Mouse (Mus musculus): ENCODE measurements around the gene Csf2rb2.
A peak's percentile ranks its signal among the peaks of the same experiment; 100 is the strongest.
"Not testable (repeated sequence)": the region's sequence is repeated elsewhere in the genome, so short reads cannot be mapped to it uniquely, and the experiment has no call there.

Csf2rb2 gene

DNA sequence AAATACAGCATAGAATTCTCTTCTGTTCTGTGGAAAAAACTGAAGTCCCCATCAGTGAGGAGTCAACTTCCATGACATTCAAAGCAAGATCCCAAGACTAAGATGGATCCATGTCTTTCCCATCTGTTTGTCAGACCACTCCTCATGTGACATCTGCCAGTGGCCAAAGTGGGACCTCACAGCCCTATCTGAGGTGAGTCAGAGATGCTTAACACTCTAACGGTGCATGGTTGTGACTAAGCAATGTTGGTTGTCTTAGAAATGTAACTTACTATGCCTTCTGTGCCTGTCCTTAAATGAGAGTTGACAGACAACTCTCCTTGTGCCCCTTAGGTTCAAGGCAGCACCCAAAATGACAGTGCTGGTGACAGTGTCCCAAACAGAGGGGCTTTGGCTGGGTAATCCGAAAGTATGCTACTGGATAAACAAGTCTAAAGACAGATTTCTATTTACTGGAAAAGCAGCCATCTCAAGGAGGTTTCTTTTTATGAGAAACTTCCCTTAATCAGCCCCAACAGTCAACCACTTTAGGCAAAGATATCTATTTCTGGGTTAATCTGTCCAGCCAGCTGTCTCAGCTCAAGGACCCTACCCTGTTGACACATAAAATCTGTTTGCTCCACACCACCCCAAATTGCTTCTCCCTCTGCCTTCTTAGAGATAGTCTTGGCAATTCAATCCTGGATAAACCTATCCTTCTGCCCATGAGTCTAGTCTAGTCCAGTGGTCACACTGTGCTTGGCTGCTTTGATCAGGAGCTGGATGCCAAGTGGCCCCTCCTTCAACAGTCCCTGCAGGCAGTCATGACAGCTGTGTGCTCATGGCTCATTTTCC is 13.0 kb upstream of the Csf2rb2 start:
- not testable (repeated sequence) for DNase-seq (ENCODE audit: low spot score in 2 of 2)

DNA sequence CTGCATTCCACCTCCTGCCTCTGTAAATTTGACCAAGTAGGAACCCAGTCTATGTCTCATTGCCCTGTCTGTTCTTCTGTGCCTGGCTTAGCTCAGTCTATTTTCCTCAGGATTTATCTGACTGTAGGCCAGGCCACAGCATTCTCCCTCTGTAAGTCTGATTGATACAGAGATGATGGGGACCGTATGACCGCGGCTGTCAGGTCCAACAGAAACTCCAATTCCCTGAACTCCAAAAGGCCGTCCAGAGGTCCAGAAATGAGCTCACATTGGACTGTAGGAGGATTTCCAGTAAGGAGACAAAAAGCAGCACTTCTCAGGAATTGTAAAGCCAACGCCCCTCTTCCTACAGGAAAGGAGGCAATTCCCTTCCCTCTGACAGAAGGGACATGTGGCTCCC is 8.1 kb upstream of the Csf2rb2 start:
- DNase-seq (ENCODE audit: low spot score in 2 of 2) = not testable (repeated sequence)

DNA sequence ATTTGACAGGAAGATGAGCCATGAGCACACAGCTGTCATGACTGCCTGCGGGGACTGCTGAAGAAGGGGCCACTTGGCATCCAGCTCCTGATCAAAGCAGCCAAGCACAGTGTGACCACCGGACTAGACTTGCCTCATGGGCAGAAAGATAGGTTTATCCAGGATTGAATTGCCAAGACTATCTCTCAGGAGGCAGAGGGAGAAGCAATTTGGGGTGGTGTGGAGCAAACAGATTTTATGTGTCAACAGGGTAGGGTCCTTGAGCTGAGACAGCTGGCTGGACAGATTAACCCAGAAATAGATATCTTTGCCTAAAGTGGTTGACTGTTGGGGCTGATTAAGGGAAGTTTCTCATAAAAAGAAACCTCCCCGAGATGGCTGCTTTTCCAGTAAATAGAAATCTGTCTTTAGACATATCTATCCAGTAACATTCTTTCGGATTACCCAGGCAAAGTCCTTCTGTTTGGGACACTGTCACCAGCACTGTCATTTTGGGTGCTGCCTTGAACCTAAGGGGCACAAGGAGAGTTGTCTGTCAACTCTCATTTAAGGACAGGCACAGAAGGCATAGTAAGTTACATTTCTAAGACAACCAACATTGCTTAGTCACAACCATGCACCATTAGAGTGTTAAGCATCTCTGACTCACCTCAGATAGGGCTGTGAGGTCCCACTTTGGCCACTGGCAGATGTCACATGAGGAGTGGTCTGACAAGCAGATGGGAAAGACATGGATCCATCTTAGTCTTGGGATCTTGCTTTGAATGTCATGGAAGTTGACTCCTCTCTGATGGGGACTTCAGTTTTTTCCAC is 7.1 kb upstream of the Csf2rb2 start:
- DNase-seq (ENCODE audit: low spot score in 2 of 2) = not testable (repeated sequence)

DNA sequence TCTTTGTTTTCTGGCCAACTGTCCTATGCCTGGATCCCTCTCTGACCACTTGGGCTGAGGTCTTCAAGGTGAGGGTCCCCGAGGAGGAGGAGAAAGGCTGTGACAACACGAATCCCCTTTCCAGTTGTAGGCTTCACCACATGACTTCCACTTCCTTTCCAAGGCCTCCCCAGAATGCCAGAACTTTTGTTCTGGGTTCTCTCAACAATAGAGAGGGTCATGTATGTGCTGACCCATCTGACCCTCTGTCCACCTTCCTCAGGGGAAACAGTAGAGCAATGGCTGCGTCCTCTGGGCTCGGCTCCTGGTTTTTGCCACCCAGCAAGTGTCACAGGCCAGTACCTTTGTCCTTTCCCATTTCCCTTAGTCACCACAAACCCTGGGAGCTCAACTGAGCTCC is 5.5 kb upstream of the Csf2rb2 start:
- no peak for DNase-seq (ENCODE audit: low spot score in 2 of 2)

DNA sequence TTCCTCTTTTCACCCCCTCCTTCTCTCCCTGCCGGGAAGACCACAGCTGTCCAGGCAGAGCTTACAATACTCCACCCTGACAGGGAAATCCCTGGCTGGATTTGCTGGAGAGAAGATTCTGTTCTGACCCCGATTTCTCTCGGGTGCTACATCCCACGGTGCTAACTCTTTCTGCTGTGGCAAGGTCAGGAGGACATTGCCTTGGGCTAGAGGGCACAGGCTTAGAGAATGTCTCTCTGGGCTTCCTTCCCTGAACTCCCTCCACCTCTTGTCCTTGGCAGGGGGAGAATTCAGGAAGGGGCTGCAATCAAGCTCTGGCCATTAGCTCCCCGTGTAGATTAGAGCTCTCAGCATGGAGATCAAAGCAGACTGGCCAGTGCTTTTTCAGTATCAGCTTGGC is 4.3 kb upstream of the Csf2rb2 start:
- peak in 1 of 2 experiments; percentile 35 for DNase-seq (ENCODE audit: low spot score in 2 of 2)

DNA sequence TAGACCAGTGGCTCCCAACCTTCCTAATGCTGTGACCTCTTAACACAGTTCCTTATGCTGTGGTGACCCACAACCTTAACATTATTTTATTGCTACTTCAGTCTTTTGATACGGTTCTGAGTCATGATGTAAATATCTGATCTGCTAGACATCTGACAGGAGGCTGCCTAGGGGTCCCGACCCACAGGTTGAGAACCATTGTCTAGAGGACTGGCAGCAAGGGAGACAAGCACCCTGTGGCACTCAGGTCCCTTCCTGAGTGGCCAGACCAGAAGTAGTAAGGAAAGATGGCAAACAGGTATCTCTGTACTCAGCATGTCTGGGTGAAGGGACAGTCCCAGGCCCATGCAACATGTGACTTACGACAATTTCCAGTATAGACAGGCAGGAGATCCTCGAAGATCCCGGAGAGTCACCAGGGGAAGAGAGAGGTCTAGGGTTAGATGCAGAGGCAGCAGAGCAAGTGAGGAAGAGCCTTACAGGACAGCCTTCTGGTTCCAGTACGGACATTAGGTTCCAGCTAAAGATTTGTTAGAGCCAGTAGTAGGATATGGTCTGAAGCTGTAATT is 1.8 kb downstream of the Csf2rb2 start:
- DNase-seq (ENCODE audit: low spot score in 2 of 2) = no peak

DNA sequence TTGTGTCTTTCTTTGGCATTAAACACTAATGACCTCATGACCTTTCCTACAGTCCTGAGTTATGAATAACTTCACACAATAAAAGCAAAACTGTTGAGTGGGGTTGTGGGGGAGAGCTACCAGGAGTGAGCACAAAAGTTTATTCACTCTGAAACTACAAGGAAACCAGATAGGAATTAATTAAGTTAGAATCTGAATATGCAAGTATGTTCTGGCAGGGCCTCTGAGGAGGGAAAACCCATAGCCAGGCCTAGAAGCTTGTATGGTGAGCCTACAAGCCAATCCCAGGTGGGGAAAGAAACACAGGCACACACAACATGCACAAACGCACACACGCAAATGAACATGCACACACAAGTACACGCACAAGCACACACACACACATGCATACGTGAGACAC is 2.8 kb downstream of the Csf2rb2 start:
- no peak for DNase-seq (ENCODE audit: low spot score in 2 of 2)

DNA sequence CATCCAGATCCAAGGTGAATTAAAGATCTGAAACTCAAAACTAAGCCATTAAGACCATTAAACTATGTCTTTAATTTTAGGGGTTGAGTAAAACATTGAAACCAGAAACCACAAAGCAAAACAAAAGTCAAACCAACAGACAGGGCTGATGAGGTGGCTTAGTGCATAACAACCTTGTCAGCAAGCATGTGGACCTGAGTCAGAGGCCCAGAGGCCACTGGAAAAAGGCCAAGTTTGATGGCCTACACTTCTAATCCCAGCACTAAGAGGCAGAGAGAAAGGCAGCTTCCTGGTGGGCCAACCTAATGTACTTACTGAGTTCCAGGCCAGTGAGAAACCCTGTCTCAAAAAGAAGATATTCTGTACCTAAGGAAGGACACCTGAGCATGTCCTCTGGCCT is 4.7 kb downstream of the Csf2rb2 start:
- no peak for DNase-seq (ENCODE audit: low spot score in 2 of 2)

DNA sequence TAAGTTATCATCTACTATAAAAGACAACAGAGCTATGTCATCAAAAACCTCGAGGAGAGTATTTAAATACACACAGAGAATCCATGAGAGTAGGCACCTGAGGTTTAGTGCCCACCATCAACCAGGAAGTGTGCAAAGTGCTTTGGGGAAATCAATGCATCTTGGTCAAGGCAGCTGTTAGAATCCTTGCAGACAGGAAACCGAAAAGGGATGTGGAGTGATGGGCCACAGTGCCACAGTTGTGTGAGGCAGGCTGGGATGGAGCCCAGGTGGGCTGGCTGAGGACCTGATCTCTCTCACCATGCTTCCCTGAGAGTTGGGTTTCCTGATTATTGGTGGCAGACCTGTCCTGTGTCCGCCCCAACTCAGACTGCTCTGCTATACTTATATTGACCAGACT is 5.9 kb downstream of the Csf2rb2 start:
- DNase-seq (ENCODE audit: low spot score in 2 of 2) = no peak

DNA sequence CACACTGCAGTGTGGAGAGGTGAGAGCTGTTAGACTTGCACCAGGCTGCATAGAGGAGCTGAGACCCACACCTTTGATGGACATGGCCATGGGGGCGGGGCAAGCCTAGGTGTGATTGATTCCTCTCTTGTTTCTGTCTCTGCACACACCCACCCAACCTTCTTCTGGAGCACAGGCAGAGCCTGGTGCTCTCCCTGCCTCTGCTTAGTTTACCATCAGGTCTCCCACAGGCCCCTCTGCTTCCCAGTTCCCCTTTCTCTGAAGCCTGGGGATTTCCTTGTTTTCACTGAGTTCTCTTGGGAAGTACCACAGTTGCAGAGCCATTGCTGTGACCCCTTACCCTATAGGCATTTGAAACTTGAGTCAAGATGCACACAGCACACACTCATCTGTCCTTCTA is 7.0 kb downstream of the Csf2rb2 start:
- DNase-seq (ENCODE audit: low spot score in 2 of 2) = no peak

DNA sequence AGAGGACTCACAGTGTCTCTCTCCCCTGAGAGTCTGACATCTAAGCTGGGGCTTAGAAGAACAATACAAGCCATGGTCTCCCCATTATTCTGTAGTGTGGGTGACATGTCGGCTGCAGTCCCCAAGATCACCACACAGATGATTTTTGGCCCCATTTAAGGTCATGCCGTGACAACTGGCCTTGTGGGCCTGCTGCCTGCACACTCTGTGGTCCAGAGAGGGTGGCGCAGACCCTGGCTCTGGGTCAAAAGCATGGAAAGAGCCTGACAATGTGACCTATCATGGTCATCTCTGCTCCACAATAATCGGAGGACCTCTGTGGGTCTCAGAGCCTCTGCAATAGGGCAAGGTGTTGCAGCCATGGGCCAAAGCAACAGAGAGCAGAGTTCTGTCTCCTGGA is 11.8 kb downstream of the Csf2rb2 start:
- no peak for DNase-seq (ENCODE audit: low spot score in 2 of 2)

DNA sequence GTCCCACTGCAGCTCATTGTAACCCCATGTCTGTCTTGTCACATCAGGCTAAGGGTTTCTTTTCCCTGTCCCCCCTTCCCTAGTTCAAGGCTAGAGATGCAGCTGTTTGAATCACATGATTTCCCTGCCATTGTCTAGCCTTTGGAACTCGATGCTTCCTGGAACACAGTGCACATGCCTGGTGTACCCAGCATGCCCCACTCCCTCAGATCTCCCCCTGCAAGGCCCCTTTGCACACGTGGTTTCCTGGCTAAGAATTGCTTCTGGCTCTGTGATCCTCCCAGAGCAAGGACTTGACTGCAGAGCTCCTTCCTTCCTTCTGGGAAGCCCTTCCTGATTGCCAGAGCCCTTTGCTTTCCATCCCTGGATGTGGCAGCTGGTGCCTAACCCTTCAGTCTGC is 12.3 kb downstream of the Csf2rb2 start:
- not testable (repeated sequence) for DNase-seq (ENCODE audit: low spot score in 2 of 2)

DNA sequence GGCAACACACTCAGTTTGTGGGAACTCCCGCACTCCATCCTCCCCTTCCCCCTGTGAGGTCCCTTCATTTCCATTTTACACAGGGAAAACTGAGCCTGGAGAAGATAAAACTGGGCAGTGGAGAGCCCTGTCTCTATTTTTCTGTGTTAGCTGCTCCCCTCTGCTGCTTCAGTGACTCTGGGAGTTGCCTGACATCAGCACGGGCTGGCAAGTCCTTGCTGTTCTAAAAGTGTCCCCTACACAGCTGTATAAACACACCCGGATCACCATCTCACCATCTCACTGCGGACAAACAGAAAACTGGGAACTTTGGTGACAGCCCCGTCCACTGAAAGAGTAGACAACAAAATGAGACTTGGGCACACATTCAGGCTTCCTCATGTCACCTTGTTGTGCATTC is 15.7 kb downstream of the Csf2rb2 start:
- DNase-seq (ENCODE audit: low spot score in 2 of 2) = not testable (repeated sequence)

DNA sequence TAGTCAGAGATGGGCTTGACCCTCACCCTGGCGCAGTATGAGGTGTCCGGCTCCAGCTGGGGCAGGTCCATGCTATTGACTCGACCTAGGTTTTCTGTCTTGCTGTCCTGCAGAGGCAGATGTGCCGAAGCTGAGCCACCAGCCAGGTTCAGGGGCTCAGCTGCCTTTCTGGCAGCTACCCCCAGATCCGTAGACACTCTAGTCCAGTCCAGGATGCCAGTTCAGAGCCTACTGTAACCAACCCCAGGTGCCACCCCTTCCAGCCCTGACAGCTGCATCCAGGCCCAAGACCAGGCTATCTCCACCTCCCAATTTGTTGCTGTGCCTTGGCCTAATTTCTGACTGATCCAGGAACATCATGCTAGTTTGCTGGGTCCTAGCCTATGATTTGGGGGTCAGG is 17.6 kb downstream of the Csf2rb2 start:
- no peak for DNase-seq (ENCODE audit: low spot score in 2 of 2)

DNA sequence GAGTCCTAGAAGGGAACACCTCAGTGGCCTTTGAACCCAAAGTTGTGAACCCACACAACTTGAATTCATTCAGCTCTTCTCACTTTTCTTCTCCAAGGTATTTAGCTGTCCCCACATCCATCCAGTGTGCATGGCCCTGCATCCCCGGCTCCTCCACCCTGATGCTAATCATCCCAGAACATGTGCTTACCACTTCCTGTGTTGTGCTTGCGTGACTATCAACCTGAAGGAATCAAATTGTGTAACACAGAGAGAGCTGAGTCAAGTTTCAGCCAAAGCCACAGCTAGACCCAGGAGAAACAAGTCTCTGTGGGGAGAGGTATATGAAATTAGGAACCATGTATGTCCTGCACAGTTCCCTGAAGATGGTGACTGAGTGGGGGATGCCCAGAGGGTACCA is 27.2 kb downstream of the Csf2rb2 start:
- DNase-seq (ENCODE audit: low spot score in 2 of 2) = no peak

DNA sequence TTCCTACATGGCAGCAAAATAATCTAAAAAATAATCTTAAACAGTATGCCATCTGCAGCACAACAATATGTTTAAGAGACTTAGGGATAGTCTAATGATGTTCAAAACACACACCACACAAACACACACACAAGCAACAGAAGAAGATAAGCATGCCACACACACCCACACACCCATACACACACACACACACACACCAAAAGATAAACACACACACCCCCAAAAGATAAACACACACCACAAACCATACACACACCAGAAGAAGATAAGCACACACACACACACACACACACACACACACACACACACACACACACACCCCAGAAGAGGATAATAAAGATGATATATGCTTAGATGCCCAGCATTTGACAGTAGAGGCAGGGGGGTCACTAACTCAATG is 34.3 kb downstream of the Csf2rb2 start:
- no peak for DNase-seq (ENCODE audit: low spot score in 2 of 2)

DNA sequence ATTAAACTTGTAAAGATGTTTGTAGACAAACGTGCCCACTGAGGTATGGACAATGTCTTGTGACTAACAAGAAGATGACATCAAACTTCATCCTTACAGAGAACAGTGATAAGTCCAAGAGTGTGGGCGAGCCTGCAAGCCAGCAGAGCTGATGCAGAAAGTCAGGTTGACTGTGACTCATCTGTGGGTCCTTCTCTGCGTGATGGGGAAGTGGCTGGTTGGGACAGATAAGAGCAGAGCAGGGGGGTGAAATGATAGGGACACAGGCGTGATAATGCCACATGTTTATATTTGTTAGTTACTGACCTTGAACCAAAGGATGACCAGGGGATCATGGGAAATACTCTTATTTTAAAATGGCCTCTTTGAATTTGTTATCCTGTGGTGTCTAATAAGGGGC is 37.7 kb downstream of the Csf2rb2 start:
- DNase-seq (ENCODE audit: low spot score in 2 of 2) = no peak

DNA sequence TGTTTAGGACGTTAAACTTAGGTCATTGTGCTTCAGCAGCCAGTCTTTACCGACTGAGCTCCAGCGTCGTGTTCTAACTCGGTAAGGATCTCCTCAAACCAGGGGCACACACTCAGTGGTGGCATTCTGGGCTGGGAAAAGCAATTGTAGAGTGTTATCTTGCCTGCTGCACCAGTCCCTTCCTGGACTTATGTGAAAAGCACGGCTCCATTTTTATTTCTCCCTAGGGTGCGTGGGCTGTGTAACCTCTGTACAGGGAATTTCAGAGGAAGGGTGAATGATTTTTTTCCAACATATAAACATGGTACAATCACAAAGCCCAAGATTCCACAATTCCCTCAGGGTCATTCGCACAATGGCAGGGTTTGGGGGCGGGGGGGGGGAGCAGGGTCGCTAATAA is 38.1 kb downstream of the Csf2rb2 start:
- DNase-seq (ENCODE audit: low spot score in 2 of 2) = no peak

DNA sequence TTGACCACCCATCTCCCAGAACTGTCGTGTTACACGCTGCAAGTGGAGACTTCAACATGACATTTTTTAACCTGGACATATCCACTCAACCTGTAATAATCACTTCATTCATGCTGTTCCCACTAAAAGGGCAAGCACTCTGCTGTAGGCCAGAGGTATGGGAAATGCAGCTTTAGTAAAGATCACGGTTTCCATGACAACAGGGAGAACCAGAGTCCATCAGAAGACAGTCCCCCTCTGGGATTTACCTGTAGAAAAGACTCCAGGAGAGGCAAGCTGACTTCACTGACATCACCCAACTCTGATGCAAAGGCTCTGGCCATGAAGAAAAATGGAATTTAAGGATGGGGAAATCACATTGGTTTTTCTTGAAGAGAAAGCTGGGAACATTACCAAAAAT is 42.2 kb downstream of the Csf2rb2 start:
- DNase-seq (ENCODE audit: low spot score in 2 of 2) = no peak

DNA sequence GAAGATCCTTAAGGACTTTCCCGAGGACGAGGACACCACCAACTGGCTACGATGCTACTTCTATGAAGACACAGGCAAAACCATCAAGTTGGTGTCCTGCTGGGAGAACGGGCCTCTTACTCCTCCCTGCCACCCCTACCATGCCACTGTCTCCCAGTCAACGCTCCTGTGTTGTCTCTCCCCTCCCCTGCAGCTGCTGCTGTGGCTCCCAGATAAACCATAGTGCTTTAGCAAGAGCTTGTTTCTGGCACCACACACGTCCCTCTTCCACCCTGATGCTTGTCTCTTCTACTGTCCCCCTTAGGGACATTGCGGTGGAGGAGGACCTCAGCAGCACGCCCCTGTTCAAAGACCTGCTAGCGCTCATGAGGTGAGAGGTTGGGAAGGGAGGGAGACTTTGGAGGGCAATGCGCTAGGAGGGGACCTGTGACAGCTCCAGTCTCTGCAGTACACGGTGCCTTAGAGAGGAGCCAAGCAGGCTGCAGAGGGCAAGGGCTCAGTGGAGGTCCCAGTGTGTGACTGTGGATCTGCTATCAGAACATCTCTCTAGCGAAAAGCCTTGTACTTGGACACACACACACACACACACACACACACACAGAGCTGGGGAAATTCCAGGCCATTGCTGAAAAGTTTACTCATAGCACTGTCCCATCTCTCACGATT is 44.7 kb downstream of the Csf2rb2 start:
- no peak for DNase-seq (ENCODE audit: low spot score in 2 of 2)

DNA sequence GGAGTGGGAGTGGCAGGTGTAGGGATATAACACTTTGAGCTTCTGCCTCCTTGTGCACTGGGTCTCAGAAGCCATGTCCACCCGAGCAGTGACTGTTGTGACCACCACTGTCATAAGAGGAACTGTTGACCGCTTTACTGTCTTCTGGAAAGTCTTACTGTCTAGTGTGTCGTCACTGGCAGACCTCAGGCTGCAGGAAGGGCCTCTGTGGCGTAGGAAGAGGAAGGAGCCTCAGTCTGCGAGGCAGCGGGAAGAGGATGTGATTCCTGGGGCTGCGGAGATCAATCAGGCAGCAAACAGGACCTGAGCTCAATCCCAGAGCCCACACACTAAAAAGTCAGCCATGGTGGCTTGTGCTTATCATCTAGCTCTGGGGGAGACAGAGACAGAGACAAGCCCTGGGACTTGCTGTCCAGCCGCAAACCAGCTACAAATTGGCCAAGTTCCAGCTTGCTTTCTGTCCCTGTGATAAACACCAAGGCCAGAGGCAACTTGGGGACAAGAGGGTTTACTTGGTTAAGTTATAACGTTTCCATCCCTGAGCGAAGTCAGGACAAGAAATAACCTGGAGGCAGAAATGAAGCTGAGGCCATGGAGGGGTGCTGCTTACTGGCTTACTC is 47.2 kb downstream of the Csf2rb2 start:
- DNase-seq (ENCODE audit: low spot score in 2 of 2) = no peak

All from urinary bladder, postnatal 4 days (tissue).